Mouse (Mus musculus) G1E (cell line): ENCODE results near the gene Igfbp3. TPM values are rescaled to one million over a fixed set of nuclear protein-coding genes. Genes with fewer than 3 reads are reported as not detected.

Experiments
- ATAC-seq: 2 replicates; pipeline ENCODE4 v1.8.0; 2016; ENCODE audit warnings: mild to moderate bottlenecking; ENCODE audit not compliant: insufficient number of reproducible peaks, poor library complexity, low FRiP score, severe bottlenecking; ENCODE audit errors: extremely low read depth
- DNase-seq: peaks from one replicate; pipeline ENCODE4 v3.0.0; 2012; ENCODE audit warnings: low spot score
- H3K27me3 ChIP-seq: 2 replicates; pipeline ENCODE4 v1.6.1; 2012; ENCODE audit warnings: mild to moderate bottlenecking, low read length, inconsistent platforms; ENCODE audit not compliant: insufficient read depth
- H3K36me3 ChIP-seq: replicated peaks from 2 replicates; pipeline ENCODE3; 2012; ENCODE audit warnings: mild to moderate bottlenecking, inconsistent platforms
- H3K4me1 ChIP-seq: 2 replicates; pipeline ENCODE4 v1.6.1; 2012; ENCODE audit warnings: low read depth, low read length, inconsistent platforms, mixed read lengths; ENCODE audit not compliant: insufficient read depth
- H3K4me3 ChIP-seq: 2 replicates; pipeline ENCODE4 v1.5.1; 2012; ENCODE audit warnings: low read depth, mild to moderate bottlenecking, inconsistent platforms, low read length, moderate library complexity, mixed read lengths
- H3K9me3 ChIP-seq: replicated peaks from 2 replicates; pipeline ENCODE4 v1.6.1; 2012; ENCODE audit warnings: inconsistent platforms
- CTCF ChIP-seq: IDR thresholded peaks from 2 replicates; pipeline ENCODE4 v1.5.1; 2012; ENCODE audit warnings: low read depth, low read length, inconsistent platforms, mixed read lengths
- GATA1 ChIP-seq: IDR thresholded peaks from 2 replicates; pipeline ENCODE4 v1.6.1; 2012; ENCODE audit warnings: borderline replicate concordance, low read length, inconsistent platforms, mixed read lengths
- GATA2 ChIP-seq: IDR thresholded peaks from 2 replicates; pipeline ENCODE4 v1.6.1; 2012; ENCODE audit warnings: low read depth, low read length, inconsistent platforms, borderline replicate concordance
- POLR2AphosphoS5 ChIP-seq: IDR thresholded peaks from 2 replicates; pipeline ENCODE4 v1.6.1; 2012; ENCODE audit warnings: low read depth, low read length, inconsistent platforms; ENCODE audit not compliant: insufficient replicate concordance
- TAL1 ChIP-seq: conservative IDR thresholded peaks from 2 replicates; pipeline ENCODE4 v1.6.1; 2012; ENCODE audit warnings: low read depth, low read length, inconsistent platforms, mixed read lengths
- polyA plus RNA-seq: library from polyadenylated mRNA; stranded (reverse); fragments of >175 nt; gene quantifications from 2 replicates; pipeline ENCODE4 v1.2.3, GENCODE M21; 2012
- total RNA-seq, 2 experiments: library from RNA; stranded (forward) in 1 of 2; stranded (reverse) in 1 of 2; fragments of 200-1000 nt in 1 of 2; fragments of >200 nt in 1 of 2; fragmentation: Nextera tagmentation in 1 of 2; gene quantifications; 2 replicates each; pipeline ENCODE4 v1.2.3; 2014 to 2017

Gene Igfbp3
- total RNA-seq (2014; fragmentation: Nextera tagmentation) (not detected in 2 replicates), total RNA-seq (2017) (0.16 and 0.17 TPM in 2 replicates), polyA plus RNA-seq (not detected in 2 replicates)

GRCm38 (mm10) chr11:7213501-7214341, at the start of gene Igfbp3:
Gene Igfbp3 (minus strand): TSS chr11:7213923.
- Histone ChIP-seq H3K9me3 (peaks cover 21% of the 10 kb centered on the region), H3K4me3 (no peak within 1 kb of the TSS; the same call in 1 of the 2 replicates), H3K27me3 (no peaks in the 10 kb centered on the region), H3K4me1 (no peaks in the 10 kb centered on the region), H3K36me3 (no peaks in the 10 kb centered on the region)
- DNase-seq: no peak
- ATAC-seq: no peak
- TF ChIP-seq GATA1 (no peak), TAL1 (no peak), GATA2 (no peak), CTCF (no peak), POLR2AphosphoS5 (no peak)

- no peak for ATAC-seq
- H3K4me1 ChIP-seq: no peaks in the 10 kb centered on the region
- TF ChIP-seq GATA2 (no peak), CTCF (no peak), POLR2AphosphoS5 (no peak), GATA1 (no peak), TAL1 (no peak)
- no peaks in the 10 kb centered on the region; the same call in 1 of the 2 replicates for H3K9me3 ChIP-seq
- DNase-seq: no peak
- H3K4me3 ChIP-seq: no peak overlapping the region
- H3K36me3 ChIP-seq: no peaks in the 10 kb centered on the region
- H3K27me3 ChIP-seq: no peaks in the 10 kb centered on the region
These were observed 37.1 kb upstream of the Igfbp3 start for GRCm38 (mm10) chr11:7250870-7251269.

GRCm38 (mm10) chr11:7250415-7250814, 36.7 kb upstream of the Igfbp3 start:
- H3K36me3 ChIP-seq: no peaks in the 10 kb centered on the region
- ATAC-seq (no peak), DNase-seq (no peak)
- TF ChIP-seq GATA1 (no peak), CTCF (no peak), POLR2AphosphoS5 (no peak), GATA2 (no peak), TAL1 (no peak)
- no peaks in the 10 kb centered on the region for H3K4me1 ChIP-seq
- no peaks in the 10 kb centered on the region; the same call in 1 of the 2 replicates for H3K9me3 ChIP-seq
- H3K27me3 ChIP-seq: no peaks in the 10 kb centered on the region
- H3K4me3 ChIP-seq: no peak overlapping the region

- Histone ChIP-seq H3K9me3 (no peaks in the 10 kb centered on the region), H3K36me3 (no peaks in the 10 kb centered on the region), H3K4me1 (no peaks in the 10 kb centered on the region), H3K4me3 (no peak overlapping the region), H3K27me3 (no peaks in the 10 kb centered on the region)
- TF ChIP-seq POLR2AphosphoS5 (no peak), GATA2 (no peak), TAL1 (no peak), GATA1 (no peak), CTCF (no peak)
- DNase-seq (no peak), ATAC-seq (no peak)
These were observed 31.1 kb upstream of the Igfbp3 start for GRCm38 (mm10) chr11:7244782-7245181.

GRCm38 (mm10) chr11:7239041-7239740, 25.5 kb upstream of the Igfbp3 start:
- no peaks in the 10 kb centered on the region for H3K4me1 ChIP-seq
- no peaks in the 10 kb centered on the region for H3K36me3 ChIP-seq
- H3K4me3 ChIP-seq: no peak overlapping the region
- no peaks in the 10 kb centered on the region for H3K9me3 ChIP-seq
- no peaks in the 10 kb centered on the region for H3K27me3 ChIP-seq
- ATAC-seq (no peak), DNase-seq (no peak)
- TF ChIP-seq GATA2 (no peak), TAL1 (no peak), CTCF (no peak), POLR2AphosphoS5 (no peak), GATA1 (no peak)

GRCm38 (mm10) chr11:7238546-7238945, 24.8 kb upstream of the Igfbp3 start:
- Histone ChIP-seq H3K4me3 (no peak overlapping the region), H3K36me3 (no peaks in the 10 kb centered on the region), H3K9me3 (no peaks in the 10 kb centered on the region), H3K27me3 (no peaks in the 10 kb centered on the region), H3K4me1 (no peaks in the 10 kb centered on the region)
- no peak for TF ChIP-seq CTCF
- no peak for TF ChIP-seq TAL1
- TF ChIP-seq GATA1: no peak
- TF ChIP-seq POLR2AphosphoS5: no peak
- TF ChIP-seq GATA2: no peak
- DNase-seq (no peak), ATAC-seq (no peak)
